In genomic region chr6:70956936-70957335, GRCm38 (mm10) we compare ENCODE assay signal across 9 mouse cellular contexts. TPM values are rescaled to one million over a fixed set of nuclear protein-coding genes. Genes with fewer than 3 reads are reported as not detected.
DNase-seq lines count a peak whose midpoint lies in the region; ATAC-seq and TF ChIP-seq lines count a peak whose summit lies in the region.
"Had no signal": no experiment of that assay in that cellular context is flagged by ENCODE, and none has a peak within 500 bp of the region (broad histone marks: within the 10 kb centered on the region; RNA-seq: fewer than 3 reads in every experiment).

No protein-coding gene starts in this region.

- H3K27me3 ChIP-seq in heart, embryonic 13.5 days (replicated peaks), result peaks cover 95% of the 10 kb centered on the region
- peaks cover 5% of the 10 kb centered on the region; the same call in 1 of the 2 replicates for H3K27me3 ChIP-seq in testis, adult 2 months (ENCODE audit: control insufficient read depth, insufficient read depth, low read length)
- peaks cover 58% of the 10 kb centered on the region for H3K27me3 ChIP-seq in intestine, embryonic 15.5 days (replicated peaks)

- H3K4me3 ChIP-seq in heart, embryonic 13.5 days, result peak overlapping the region; percentile 55
- H3K4me3 ChIP-seq in testis, adult 2 months (ENCODE audit: control insufficient read depth, low read depth, low read length), result peak overlapping the region; percentile 69
- H3K4me3 ChIP-seq in intestine, embryonic 15.5 days (replicated peaks), result peak overlapping the region; percentile 44

- no peaks in the 10 kb centered on the region for H3K36me3 ChIP-seq in heart, embryonic 13.5 days
- no peaks in the 10 kb centered on the region for H3K36me3 ChIP-seq in testis, adult 2 months (ENCODE audit: control insufficient read depth, insufficient read depth, low read length)
- H3K36me3 ChIP-seq in intestine, embryonic 15.5 days, result no peaks in the 10 kb centered on the region

- intact Hi-C loops in heart, postnatal 14 days (cut with DNase I), result loop anchor here (2.0 kb wide), 1 partner anchor 166 kb away; no protein-coding TSS in a partner anchor

- peak overlapping the region; percentile 83 for H3K4me2 ChIP-seq in heart, embryonic 13.5 days
- H3K4me2 ChIP-seq in intestine, embryonic 15.5 days (replicated peaks), result peak overlapping the region; percentile 77

- H3K9me3 ChIP-seq in heart, embryonic 13.5 days, result no peaks in the 10 kb centered on the region
- H3K9me3 ChIP-seq in intestine, embryonic 15.5 days, result no peaks in the 10 kb centered on the region

- H3K9ac ChIP-seq in heart, embryonic 13.5 days, result peak overlapping the region; percentile 52; the same call in 1 of the 2 replicates
- peak overlapping the region; percentile 32; the same call in 1 of the 2 replicates for H3K9ac ChIP-seq in intestine, embryonic 15.5 days

- TF ChIP-seq CTCF in testis, adult 2 months (IDR thresholded peaks at IDR 0.05; ENCODE audit: control insufficient read depth, insufficient read depth, insufficient replicate concordance, low read depth, low read length), result no peak

- 1% methylated on average over 34 of the region's 34 CpGs for WGBS in heart, embryonic 13.5 days
- under 1% methylated on average over 34 of the region's 34 CpGs for WGBS in intestine, embryonic 15.5 days

- DNase-seq in heart, postnatal 14 days, result no peak
- no peak for DNase-seq in testis, postnatal 10 days (ENCODE audit: low spot score)
- peak; percentile 51 for DNase-seq in retina, embryonic 14.5 days (ENCODE audit: low spot score)
- no peak for DNase-seq in thymus, postnatal 14 days
- no peak for DNase-seq in spleen, adult 12 weeks (ENCODE audit: low spot score)

- peaks cover 14% of the 10 kb centered on the region for H3K4me1 ChIP-seq in heart, embryonic 13.5 days
- peaks cover 10% of the 10 kb centered on the region for H3K4me1 ChIP-seq in testis, adult 2 months (ENCODE audit: control insufficient read depth, insufficient read depth, low read length)
- peaks cover 13% of the 10 kb centered on the region for H3K4me1 ChIP-seq in intestine, embryonic 15.5 days (replicated peaks)

- ATAC-seq in heart, embryonic 13.5 days (ENCODE audit: extremely low read depth, insufficient number of reproducible peaks, low FRiP score, low TSS enrichment), result no peak
- peak; percentile 24; the same call in 1 of the 2 replicates for ATAC-seq in intestine, embryonic 15.5 days

- H3K27ac ChIP-seq in heart, embryonic 13.5 days (replicated peaks), result no peak overlapping the region
- no peak overlapping the region for H3K27ac ChIP-seq in testis, adult 2 months (ENCODE audit: control insufficient read depth, insufficient read depth, low read depth, low read length)
- H3K27ac ChIP-seq in intestine, embryonic 15.5 days, result no peak overlapping the region

- TF ChIP-seq POLR2A in testis, adult 2 months (IDR thresholded peaks at IDR 0.05; ENCODE audit: control insufficient read depth, low read depth, low read length), result no peak

RNA-seq across cellular contexts. Expression of gene Foxi3, which starts 0.6 kb away (rescaled TPM):
- polyA plus RNA-seq in heart, embryonic 13.5 days (2015; fragmentation: Nextera tagmentation; extraction: Ambion mirVana), result not detected in 2 replicates
- total RNA-seq in heart, postnatal 14 days (2021), result not detected
- polyA plus RNA-seq in testis, adult 2 months (2012; rRNA removed), result 0.54 and 0.72 TPM in 2 replicates
- polyA plus RNA-seq in intestine, embryonic 15.5 days (2015; fragmentation: Nextera tagmentation; extraction: Ambion mirVana), result not detected in 2 replicates
- total RNA-seq: heart, postnatal 10 days had no signal

RNA-seq across cellular contexts. Expression of gene Tex37, which starts 38.2 kb away (rescaled TPM):
- not detected in 2 replicates for polyA plus RNA-seq in heart, embryonic 13.5 days (2015; fragmentation: Nextera tagmentation; extraction: Ambion mirVana)
- total RNA-seq in heart, postnatal 14 days (2021), result not detected
- polyA plus RNA-seq in testis, adult 2 months (2012; rRNA removed), result 417 and 420 TPM in 2 replicates
- polyA plus RNA-seq in intestine, embryonic 15.5 days (2015; fragmentation: Nextera tagmentation; extraction: Ambion mirVana), result not detected in 2 replicates
- total RNA-seq: heart, postnatal 10 days had no signal

Comparison
In these comparisons a context has a peak if more than half of its experiments do, and no peak if none do; other contexts are left out.
1. RNA of gene Tex37, which starts 38.2 kb away (polyA plus RNA-seq): 417 to 420 TPM in testis, adult 2 months; not detected in heart, embryonic 13.5 days and not detected in intestine, embryonic 15.5 days; every median in the first group is over 100 times any median in the second.
2. Peak in every context shown above with its lines, with median percentiles within 50 percentile points of each other: H3K4me3 ChIP-seq.